Mouse (Mus musculus): Measurements from ENCODE around the gene Sema4c. TPM values are rescaled to one million over a fixed set of nuclear protein-coding genes. Genes with fewer than 3 reads are reported as not detected.

Gene Sema4c
- total and polyA plus RNA-seq, 3 experiments = 0.70 to 3.4 (median 1.5) TPM

DNA sequence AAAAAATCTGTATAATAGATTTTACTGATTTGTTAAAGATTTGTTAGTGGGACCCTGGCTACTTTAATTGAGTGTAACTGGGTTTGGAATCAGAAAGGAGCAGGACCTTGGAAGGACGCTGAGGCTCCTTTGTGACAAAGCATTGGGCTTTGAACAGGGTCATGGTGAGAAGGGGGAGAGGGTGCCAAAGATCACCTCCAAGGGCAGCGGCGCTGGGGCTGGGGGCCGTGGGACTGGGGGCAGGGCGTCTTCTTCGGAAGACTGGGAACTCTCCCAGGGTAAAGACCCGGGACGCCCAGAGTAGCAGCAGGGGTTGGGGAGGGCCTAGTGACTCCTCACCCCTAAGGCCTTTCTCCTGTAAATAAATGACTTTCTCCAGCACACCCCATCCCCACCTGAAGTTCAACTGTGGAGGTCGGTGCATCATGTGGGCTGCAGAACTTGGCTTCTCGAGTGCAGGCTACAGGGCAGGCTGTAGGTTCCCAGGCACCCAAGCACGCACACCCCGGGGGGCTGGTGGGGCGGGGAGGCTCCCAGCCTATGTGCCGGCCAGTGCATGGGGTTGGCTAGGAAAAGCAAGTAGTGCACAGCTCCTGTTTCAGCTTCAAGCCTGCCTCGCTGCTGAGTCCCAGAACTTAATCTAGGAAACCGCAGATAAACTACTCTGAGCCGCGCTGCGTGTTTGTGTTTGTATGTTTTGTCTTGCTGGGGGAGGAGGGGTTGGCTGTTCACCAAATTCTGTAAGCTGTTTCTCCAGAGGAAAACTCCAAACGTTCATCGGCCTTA is 9.9 kb upstream of the Sema4c start:
- TF ChIP-seq KAT2A (IDR thresholded peaks at IDR 0.05; ENCODE audit: insufficient replicate concordance, low read length) = no peak
- no peak for TF ChIP-seq IRF4 (IDR thresholded peaks at IDR 0.05; ENCODE audit: low read depth, low read length)
- DNase-seq (ENCODE audit: extremely low read depth) = no peak
- dilution Hi-C loops (cut with MboI; ENCODE audit: extremely low pct_ligation_motif_present, extremely low pct_unique_long_range_greater_than_20kb, low sequenced_read_pairs) = no loop called here
- Histone ChIP-seq H3K79me2 (replicated peaks; ENCODE audit: control insufficient read depth, extremely low read depth, insufficient read depth, poor library complexity, severe bottlenecking) (no peaks in the 10 kb centered on the region), H3K27me3 (replicated peaks) (no peaks in the 10 kb centered on the region), H3K4me1 (ENCODE audit: control insufficient read depth in 1 of 2, insufficient read depth in 2 of 2) (peaks cover 22 to 63% of the 10 kb centered on the region in 2 experiments), H3K27ac (ENCODE audit: insufficient read depth, low read depth) (no peak overlapping the region), H3K4me3 (replicated peaks in 1 of 3; ENCODE audit: low read depth in 2 of 3, low read length in 2 of 3, poor library complexity in 1 of 3) (no peak overlapping the region), H3K9ac (ENCODE audit: insufficient read depth, low read depth) (no peak overlapping the region), H3K36me3 (replicated peaks in 1 of 2; ENCODE audit: control insufficient read depth in 1 of 2, insufficient read depth in 1 of 2, low read length in 1 of 2) (no peaks in the 10 kb centered on the region), H3K9me3 (replicated peaks; ENCODE audit: low read length) (no peaks in the 10 kb centered on the region), H3K4me2 (ENCODE audit: insufficient read depth, low read depth, poor library complexity, severe bottlenecking) (no peak overlapping the region)
- in situ Hi-C loops (cut with MboI; ENCODE audit: low pct_ligation_motif_present, low pct_unique_long_range_greater_than_20kb, low sequenced_read_pairs) = loop anchor here (5.0 kb wide), 1 partner anchor 34 kb away; no protein-coding TSS in a partner anchor

DNA sequence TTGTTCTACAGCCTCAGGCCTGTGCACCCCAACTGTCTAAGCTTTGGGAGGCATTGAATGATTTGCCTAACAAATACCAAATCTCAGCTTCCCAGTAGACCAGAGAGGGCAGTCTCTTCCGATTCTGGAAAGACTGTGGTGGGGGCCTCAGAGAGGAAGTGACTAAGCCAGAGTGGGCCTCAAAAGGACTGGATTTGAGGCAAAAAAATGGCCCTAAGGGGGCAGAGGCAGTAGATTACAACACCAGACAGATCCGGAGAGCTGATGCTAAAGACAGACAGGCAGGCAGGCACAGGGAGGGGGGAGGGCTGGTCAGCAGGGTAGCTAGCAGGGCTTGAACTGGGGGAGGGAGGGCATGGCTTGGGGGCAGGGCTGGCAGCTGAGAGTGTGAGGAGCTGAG is 8.3 kb upstream of the Sema4c start:
- Histone ChIP-seq H3K4me2 (ENCODE audit: insufficient read depth, low read depth, poor library complexity, severe bottlenecking) (no peak overlapping the region), H3K9me3 (replicated peaks; ENCODE audit: low read length) (no peaks in the 10 kb centered on the region), H3K36me3 (replicated peaks in 1 of 2; ENCODE audit: control insufficient read depth in 1 of 2, insufficient read depth in 1 of 2, low read length in 1 of 2) (no peaks in the 10 kb centered on the region), H3K4me1 (ENCODE audit: control insufficient read depth in 1 of 2, insufficient read depth in 2 of 2) (peaks cover 20 to 56% of the 10 kb centered on the region in 2 experiments), H3K4me3 (replicated peaks in 1 of 3; ENCODE audit: low read depth in 2 of 3, low read length in 2 of 3, poor library complexity in 1 of 3) (no peak overlapping the region), H3K27me3 (replicated peaks) (no peaks in the 10 kb centered on the region), H3K79me2 (replicated peaks; ENCODE audit: control insufficient read depth, extremely low read depth, insufficient read depth, poor library complexity, severe bottlenecking) (no peaks in the 10 kb centered on the region), H3K9ac (ENCODE audit: insufficient read depth, low read depth) (no peak overlapping the region), H3K27ac (ENCODE audit: insufficient read depth, low read depth) (no peak overlapping the region)
- TF ChIP-seq POLR2AphosphoS2 (IDR thresholded peaks at IDR 0.05; ENCODE audit: low read depth, low read length) (no peak), ZNF384 (IDR thresholded peaks at IDR 0.05; ENCODE audit: low read depth, low read length) (0 out of 2 replicates have a peak, but pooled peaks have one; percentile 5), IRF4 (IDR thresholded peaks at IDR 0.05; ENCODE audit: low read depth, low read length) (0 out of 2 replicates have a peak, but pooled peaks have one; percentile 3)
- dilution Hi-C loops (cut with MboI; ENCODE audit: extremely low pct_ligation_motif_present, extremely low pct_unique_long_range_greater_than_20kb, low sequenced_read_pairs) = no loop called here
- in situ Hi-C loops (cut with MboI; ENCODE audit: low pct_ligation_motif_present, low pct_unique_long_range_greater_than_20kb, low sequenced_read_pairs) = loop anchor here (5.0 kb wide), 1 partner anchor 36 kb away; no protein-coding TSS in a partner anchor
- peak; percentile 33 for DNase-seq (ENCODE audit: extremely low read depth)

DNA sequence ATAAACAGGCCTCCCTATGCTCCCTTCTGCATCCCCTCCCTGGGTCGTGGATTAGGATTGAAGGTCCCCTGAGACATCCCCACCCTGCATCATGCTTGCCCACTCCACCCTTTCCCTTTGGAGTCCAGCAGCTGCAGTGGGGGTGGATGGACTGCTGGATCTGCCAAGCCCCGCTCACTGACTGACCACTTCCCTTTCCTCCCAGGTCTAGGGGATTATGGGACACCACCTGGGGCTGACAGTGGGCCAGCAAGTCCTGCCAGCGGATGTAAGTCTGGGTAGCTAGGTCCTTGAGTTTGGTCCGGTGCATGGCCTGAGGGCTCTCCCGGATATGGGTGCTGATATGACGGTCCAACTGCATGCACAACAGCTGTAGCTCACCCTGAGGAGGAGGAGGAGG is 6.0 kb upstream of the Sema4c start:
- Histone ChIP-seq H3K27me3 (replicated peaks) (peaks cover 15% of the 10 kb centered on the region), H3K4me3 (replicated peaks in 1 of 3; ENCODE audit: low read depth in 2 of 3, low read length in 2 of 3, poor library complexity in 1 of 3) (no peak overlapping the region), H3K36me3 (replicated peaks in 1 of 2; ENCODE audit: control insufficient read depth in 1 of 2, insufficient read depth in 1 of 2, low read length in 1 of 2) (no peaks in the 10 kb centered on the region), H3K79me2 (replicated peaks; ENCODE audit: control insufficient read depth, extremely low read depth, insufficient read depth, poor library complexity, severe bottlenecking) (no peaks in the 10 kb centered on the region), H3K4me2 (ENCODE audit: insufficient read depth, low read depth, poor library complexity, severe bottlenecking) (no peak overlapping the region), H3K27ac (ENCODE audit: insufficient read depth, low read depth) (no peak overlapping the region), H3K4me1 (ENCODE audit: control insufficient read depth in 1 of 2, insufficient read depth in 2 of 2) (peaks cover 20 to 61% of the 10 kb centered on the region in 2 experiments), H3K9me3 (replicated peaks; ENCODE audit: low read length) (no peaks in the 10 kb centered on the region), H3K9ac (ENCODE audit: insufficient read depth, low read depth) (no peak overlapping the region)
- dilution Hi-C loops (cut with MboI; ENCODE audit: extremely low pct_ligation_motif_present, extremely low pct_unique_long_range_greater_than_20kb, low sequenced_read_pairs) (no loop called here), in situ Hi-C loops (cut with MboI; ENCODE audit: low pct_ligation_motif_present, low pct_unique_long_range_greater_than_20kb, low sequenced_read_pairs) (no loop called here)
- TF ChIP-seq POLR2A (IDR thresholded peaks at IDR 0.05; ENCODE audit: low read depth, low read length) (no peak), PAX5 (IDR thresholded peaks at IDR 0.05; ENCODE audit: low read length) (no peak), MYC (IDR thresholded peaks at IDR 0.05; ENCODE audit: low read depth, low read length) (no peak), NRF1 (IDR thresholded peaks at IDR 0.05; ENCODE audit: low read depth, low read length) (no peak), ZMIZ1 (IDR thresholded peaks at IDR 0.05; ENCODE audit: low read depth, low read length) (no peak), SMC3 (IDR thresholded peaks at IDR 0.05; ENCODE audit: low read depth, low read length) (no peak), POLR2AphosphoS2 (IDR thresholded peaks at IDR 0.05; ENCODE audit: low read depth, low read length) (no peak), MAFK (IDR thresholded peaks at IDR 0.05; ENCODE audit: insufficient replicate concordance, low read length) (no peak)
- no peak for DNase-seq (ENCODE audit: extremely low read depth)

Measured in CH12.LX (cell line).